Mouse (Mus musculus): ENCODE results near the gene Gimap9. TPM values are rescaled to one million over a fixed set of nuclear protein-coding genes. Genes with fewer than 3 reads are reported as not detected.

Gimap9 gene
- polyA plus RNA-seq, 1 experiment from 2014 or later = 6.0 TPM

DNA sequence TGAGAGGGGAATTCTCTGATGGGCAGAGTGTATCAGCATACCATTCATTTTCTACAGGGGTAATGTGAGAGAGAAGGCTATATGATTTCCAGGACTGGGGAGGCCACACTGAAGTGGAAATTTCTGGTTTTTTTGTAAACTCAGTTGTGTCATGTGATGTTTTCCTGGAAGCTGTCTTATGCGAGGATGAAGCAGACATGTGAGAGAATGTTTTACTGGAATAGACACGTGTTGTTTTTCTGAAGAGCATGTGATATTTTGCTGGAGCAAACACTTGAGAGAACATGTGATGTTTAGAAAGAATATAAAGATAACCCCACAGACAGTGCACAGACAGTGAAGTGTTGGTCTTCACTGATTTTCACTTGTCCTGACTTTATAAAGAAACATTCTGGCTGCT is 37.4 kb upstream of the Gimap9 start:
- H3K9me3 ChIP-seq = no peaks in the 10 kb centered on the region
- H3K4me1 ChIP-seq = peaks cover 19% of the 10 kb centered on the region
- H3K27me3 ChIP-seq (replicated peaks; ENCODE audit: low read depth, poor library complexity, severe bottlenecking) = no peaks in the 10 kb centered on the region
- no peak overlapping the region for H3K4me3 ChIP-seq
- 77% methylated on average over 2 of the region's 2 CpGs for WGBS
- no peak for DNase-seq (ENCODE audit: low spot score)
- H3K27ac ChIP-seq (replicated peaks) = no peak overlapping the region
- no peaks in the 10 kb centered on the region for H3K36me3 ChIP-seq (replicated peaks)

GRCm38 (mm10) chr6:48641391-48641790 is 34.5 kb upstream of the Gimap9 start:
- WGBS = 72% methylated on average over 6 of the region's 6 CpGs
- Histone ChIP-seq H3K4me3 (no peak overlapping the region), H3K4me1 (peaks cover 14% of the 10 kb centered on the region), H3K27me3 (replicated peaks; ENCODE audit: low read depth, poor library complexity, severe bottlenecking) (peaks cover 9% of the 10 kb centered on the region; the same call in 1 of the 2 replicates), H3K27ac (replicated peaks) (no peak overlapping the region), H3K36me3 (replicated peaks) (no peaks in the 10 kb centered on the region), H3K9me3 (no peaks in the 10 kb centered on the region)
- no peak for DNase-seq (ENCODE audit: low spot score)

- no peak for DNase-seq (ENCODE audit: low spot score)
- no peak overlapping the region for H3K27ac ChIP-seq (replicated peaks)
- 24% methylated on average over 4 of the region's 4 CpGs for WGBS
- no peaks in the 10 kb centered on the region for H3K9me3 ChIP-seq
- H3K4me1 ChIP-seq = no peaks in the 10 kb centered on the region; the same call in 1 of the 2 replicates
- H3K36me3 ChIP-seq (replicated peaks) = no peaks in the 10 kb centered on the region
- no peak overlapping the region for H3K4me3 ChIP-seq
- H3K27me3 ChIP-seq (replicated peaks; ENCODE audit: low read depth, poor library complexity, severe bottlenecking) = peaks cover 9% of the 10 kb centered on the region; the same call in 1 of the 2 replicates
These were observed 33.1 kb upstream of the Gimap9 start for GRCm38 (mm10) chr6:48642764-48643292.

- Histone ChIP-seq H3K36me3 (replicated peaks) (no peaks in the 10 kb centered on the region), H3K27me3 (replicated peaks; ENCODE audit: low read depth, poor library complexity, severe bottlenecking) (peaks cover 9% of the 10 kb centered on the region; the same call in 1 of the 2 replicates), H3K4me1 (no peaks in the 10 kb centered on the region), H3K9me3 (no peaks in the 10 kb centered on the region), H3K27ac (replicated peaks) (no peak overlapping the region), H3K4me3 (no peak overlapping the region)
- peak; percentile 73 for DNase-seq (ENCODE audit: low spot score)
- 18% methylated on average over 12 of the region's 12 CpGs for WGBS
These were observed 30.1 kb upstream of the Gimap9 start for GRCm38 (mm10) chr6:48645660-48646308.

- Histone ChIP-seq H3K9me3 (no peaks in the 10 kb centered on the region), H3K4me1 (no peaks in the 10 kb centered on the region), H3K36me3 (replicated peaks) (no peaks in the 10 kb centered on the region), H3K27ac (replicated peaks) (no peak overlapping the region), H3K27me3 (replicated peaks; ENCODE audit: low read depth, poor library complexity, severe bottlenecking) (peaks cover 9% of the 10 kb centered on the region; the same call in 1 of the 2 replicates), H3K4me3 (no peak overlapping the region)
- 83% methylated on average over 4 of the region's 4 CpGs for WGBS
- no peak for DNase-seq (ENCODE audit: low spot score)
These were observed 29.6 kb upstream of the Gimap9 start for GRCm38 (mm10) chr6:48646309-48646690.

- 50% methylated on average over 3 of the region's 3 CpGs for WGBS
- Histone ChIP-seq H3K4me3 (no peak within 1 kb of the TSS), H3K9me3 (no peaks in the 10 kb centered on the region), H3K27ac (replicated peaks) (no peak within 1 kb of the TSS), H3K4me1 (no peaks in the 10 kb centered on the region), H3K36me3 (replicated peaks) (no peaks in the 10 kb centered on the region), H3K27me3 (replicated peaks; ENCODE audit: low read depth, poor library complexity, severe bottlenecking) (peaks cover 9% of the 10 kb centered on the region; the same call in 1 of the 2 replicates)
- peak; percentile 38 for DNase-seq (ENCODE audit: low spot score)
These were observed 28.9 kb upstream of the Gimap9 start, which contains the start of gene Gimap8 for GRCm38 (mm10) chr6:48646995-48647394. Gimap8 (plus strand) TSS chr6:48647234.

- H3K4me3 ChIP-seq = no peak overlapping the region
- no peak overlapping the region for H3K27ac ChIP-seq (replicated peaks)
- no peak for DNase-seq (ENCODE audit: low spot score)
- peaks cover 9% of the 10 kb centered on the region; the same call in 1 of the 2 replicates for H3K27me3 ChIP-seq (replicated peaks; ENCODE audit: low read depth, poor library complexity, severe bottlenecking)
- no peaks in the 10 kb centered on the region for H3K9me3 ChIP-seq
- H3K36me3 ChIP-seq (replicated peaks) = no peaks in the 10 kb centered on the region
- no peaks in the 10 kb centered on the region for H3K4me1 ChIP-seq
- WGBS = 86% methylated on average over 2 of the region's 2 CpGs
These were observed 28.3 kb upstream of the Gimap9 start for GRCm38 (mm10) chr6:48647611-48648010.

GRCm38 (mm10) chr6:48648779-48649178 is 27.1 kb upstream of the Gimap9 start:
- 84% methylated on average over 4 of the region's 4 CpGs for WGBS

GRCm38 (mm10) chr6:48650041-48650440 is 25.9 kb upstream of the Gimap9 start:
- WGBS = 89% methylated on average over 9 of the region's 9 CpGs

More at GRCm38 (mm10) chr6:48648779-48649178, 27.1 kb upstream of the Gimap9 start:
- Histone ChIP-seq H3K4me3 (no peak overlapping the region), H3K27me3 (replicated peaks; ENCODE audit: low read depth, poor library complexity, severe bottlenecking) (peaks cover 9% of the 10 kb centered on the region; the same call in 1 of the 2 replicates), H3K27ac (replicated peaks) (no peak overlapping the region), H3K9me3 (no peaks in the 10 kb centered on the region), H3K4me1 (no peaks in the 10 kb centered on the region), H3K36me3 (replicated peaks) (no peaks in the 10 kb centered on the region)
- DNase-seq (ENCODE audit: low spot score) = no peak

DNA sequence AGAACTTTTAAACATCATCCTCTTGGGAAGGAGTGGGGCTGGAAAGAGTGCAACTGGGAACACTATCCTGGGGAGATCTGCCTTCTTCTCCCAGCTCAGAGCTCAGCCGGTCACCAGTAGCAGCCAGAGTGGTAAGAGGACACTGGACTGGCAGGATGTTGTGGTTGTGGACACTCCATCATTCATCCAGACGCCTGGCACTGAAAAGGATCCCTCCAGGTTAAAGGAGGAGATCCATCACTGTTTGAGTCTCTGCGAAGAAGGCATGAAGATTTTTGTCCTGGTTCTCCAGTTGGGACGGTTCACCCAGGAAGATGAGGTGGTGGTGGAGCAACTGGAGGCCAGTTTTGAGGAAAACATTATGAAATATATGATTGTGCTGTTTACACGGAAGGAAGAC is 17.2 kb upstream of the Gimap9 start:
- no peaks in the 10 kb centered on the region for H3K4me1 ChIP-seq
- 84% methylated on average over 5 of the region's 5 CpGs for WGBS
- no peaks in the 10 kb centered on the region for H3K27me3 ChIP-seq (replicated peaks; ENCODE audit: low read depth, poor library complexity, severe bottlenecking)
- H3K36me3 ChIP-seq (replicated peaks) = no peaks in the 10 kb centered on the region
- DNase-seq (ENCODE audit: low spot score) = no peak
- H3K4me3 ChIP-seq = no peak overlapping the region
- no peak overlapping the region for H3K27ac ChIP-seq (replicated peaks)
- H3K9me3 ChIP-seq = no peaks in the 10 kb centered on the region

More at GRCm38 (mm10) chr6:48650041-48650440, 25.9 kb upstream of the Gimap9 start:
- no peak for DNase-seq (ENCODE audit: low spot score)
- H3K27me3 ChIP-seq (replicated peaks; ENCODE audit: low read depth, poor library complexity, severe bottlenecking) = peaks cover 5% of the 10 kb centered on the region; the same call in 1 of the 2 replicates
- H3K9me3 ChIP-seq = no peaks in the 10 kb centered on the region
- no peaks in the 10 kb centered on the region for H3K36me3 ChIP-seq (replicated peaks)
- H3K27ac ChIP-seq (replicated peaks) = no peak overlapping the region
- H3K4me1 ChIP-seq = no peaks in the 10 kb centered on the region
- no peak overlapping the region for H3K4me3 ChIP-seq

GRCm38 (mm10) chr6:48664750-48665149 is 11.2 kb upstream of the Gimap9 start:
- 83% methylated on average over 4 of the region's 4 CpGs for WGBS
- H3K4me1 ChIP-seq = no peaks in the 10 kb centered on the region
- H3K9me3 ChIP-seq = no peaks in the 10 kb centered on the region
- H3K4me3 ChIP-seq = no peak overlapping the region
- no peak for DNase-seq (ENCODE audit: low spot score)
- no peaks in the 10 kb centered on the region for H3K36me3 ChIP-seq (replicated peaks)
- no peaks in the 10 kb centered on the region; the same call in 1 of the 2 replicates for H3K27me3 ChIP-seq (replicated peaks; ENCODE audit: low read depth, poor library complexity, severe bottlenecking)
- no peak overlapping the region for H3K27ac ChIP-seq (replicated peaks)

GRCm38 (mm10) chr6:48665471-48665870 is 10.5 kb upstream of the Gimap9 start:
- no peaks in the 10 kb centered on the region for H3K9me3 ChIP-seq
- H3K27ac ChIP-seq (replicated peaks) = no peak overlapping the region
- no peak for DNase-seq (ENCODE audit: low spot score)
- WGBS = 93% methylated on average over 9 of the region's 9 CpGs
- H3K27me3 ChIP-seq (replicated peaks; ENCODE audit: low read depth, poor library complexity, severe bottlenecking) = no peaks in the 10 kb centered on the region; the same call in 1 of the 2 replicates
- H3K4me1 ChIP-seq = no peaks in the 10 kb centered on the region
- no peaks in the 10 kb centered on the region for H3K36me3 ChIP-seq (replicated peaks)
- no peak overlapping the region for H3K4me3 ChIP-seq

DNA sequence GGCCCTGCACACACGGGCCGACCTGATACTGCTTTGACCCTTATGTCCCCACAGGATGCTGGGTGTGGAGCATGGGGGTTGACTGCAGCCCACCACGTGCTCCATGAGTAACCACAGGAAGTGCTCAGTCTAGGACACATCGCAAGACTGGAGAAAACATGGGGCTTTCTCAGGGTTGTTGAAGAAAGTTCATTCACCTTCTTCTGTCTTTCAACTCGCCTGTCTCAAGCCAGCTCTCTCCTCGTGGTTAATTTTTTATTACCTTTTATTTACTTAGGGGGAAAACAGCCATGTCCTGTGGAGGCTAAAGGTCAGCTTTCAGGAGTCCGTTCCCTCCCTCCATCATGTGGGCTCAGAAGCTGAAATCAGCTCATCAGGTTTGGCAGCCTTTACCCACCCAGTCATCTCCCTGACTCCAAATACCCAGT is 9.8 kb upstream of the Gimap9 start:
- no peak for DNase-seq (ENCODE audit: low spot score)
- Histone ChIP-seq H3K36me3 (replicated peaks) (no peaks in the 10 kb centered on the region), H3K9me3 (no peaks in the 10 kb centered on the region), H3K27me3 (replicated peaks; ENCODE audit: low read depth, poor library complexity, severe bottlenecking) (no peaks in the 10 kb centered on the region; the same call in 1 of the 2 replicates), H3K4me1 (no peaks in the 10 kb centered on the region), H3K4me3 (no peak overlapping the region), H3K27ac (replicated peaks) (no peak overlapping the region)
- 61% methylated on average over 7 of the region's 7 CpGs for WGBS

Measured in embryonic facial prominence, embryonic 10.5 days (tissue).